Mouse (Mus musculus) liver, embryonic 12.5 days (tissue): Measurements from ENCODE around the gene Phactr4. TPM values are rescaled to one million over a fixed set of nuclear protein-coding genes. Genes with fewer than 3 reads are reported as not detected.

Source experiments
- ATAC-seq: fragments of 200-750 bp; cut with Nextera tagmentation; 2 replicates; pipeline ENCODE4 v1.8.0; 2017; ENCODE audit warnings: moderate number of reproducible peaks, mild to moderate bottlenecking, moderate library complexity
- H3K27ac ChIP-seq: fragments of 300-500 bp; sonication (generic); 2 replicates; pipeline ENCODE4 v1.5.1; 2016; ENCODE audit warnings: mild to moderate bottlenecking
- H3K27me3 ChIP-seq: fragments of 300-500 bp; sonication (generic); replicated peaks from 2 replicates; pipeline ENCODE4 v1.6.1; 2016; ENCODE audit warnings: mild to moderate bottlenecking, moderate library complexity
- H3K36me3 ChIP-seq: fragments of 300-500 bp; sonication (generic); 2 replicates; pipeline ENCODE4 v1.6.1; 2016; ENCODE audit warnings: mild to moderate bottlenecking, moderate library complexity
- H3K4me1 ChIP-seq: fragments of 300-500 bp; sonication (generic); 2 replicates; pipeline ENCODE4 v1.6.1; 2016
- H3K4me2 ChIP-seq: fragments of 300-500 bp; sonication (generic); 2 replicates; pipeline ENCODE4 v1.6.1; 2016; ENCODE audit warnings: mild to moderate bottlenecking, moderate library complexity
- H3K4me3 ChIP-seq: fragments of 300-500 bp; sonication (generic); 2 replicates; pipeline ENCODE4 v1.5.1; 2016; ENCODE audit warnings: mild to moderate bottlenecking, moderate library complexity
- H3K9ac ChIP-seq: fragments of 300-500 bp; sonication (generic); 2 replicates; pipeline ENCODE4 v1.6.1; 2016; ENCODE audit warnings: mild to moderate bottlenecking, moderate library complexity
- H3K9me3 ChIP-seq: fragments of 300-500 bp; sonication (generic); replicated peaks from 2 replicates; pipeline ENCODE4 v1.6.1; 2016; ENCODE audit warnings: mild to moderate bottlenecking, moderate library complexity
- WGBS: fragments of 180-500 bp; shearing (Covaris S2); methylation state at CpG from one replicate; pipeline ENCODE4 v1.1.7; 2016; ENCODE audit not compliant: insufficient replicate concordance; 5-methylcytosine and 5-hydroxymethylcytosine counted together
- polyA plus RNA-seq: library from polyadenylated mRNA; unstranded; fragments of >200 nt; fragmentation: Nextera tagmentation; extraction: Ambion mirVana; gene quantifications from 2 replicates; pipeline ENCODE4 v1.2.1, GENCODE M21; 2016

The Phactr4 gene
- 14.4 and 14.5 TPM in 2 replicates for polyA plus RNA-seq

DNA sequence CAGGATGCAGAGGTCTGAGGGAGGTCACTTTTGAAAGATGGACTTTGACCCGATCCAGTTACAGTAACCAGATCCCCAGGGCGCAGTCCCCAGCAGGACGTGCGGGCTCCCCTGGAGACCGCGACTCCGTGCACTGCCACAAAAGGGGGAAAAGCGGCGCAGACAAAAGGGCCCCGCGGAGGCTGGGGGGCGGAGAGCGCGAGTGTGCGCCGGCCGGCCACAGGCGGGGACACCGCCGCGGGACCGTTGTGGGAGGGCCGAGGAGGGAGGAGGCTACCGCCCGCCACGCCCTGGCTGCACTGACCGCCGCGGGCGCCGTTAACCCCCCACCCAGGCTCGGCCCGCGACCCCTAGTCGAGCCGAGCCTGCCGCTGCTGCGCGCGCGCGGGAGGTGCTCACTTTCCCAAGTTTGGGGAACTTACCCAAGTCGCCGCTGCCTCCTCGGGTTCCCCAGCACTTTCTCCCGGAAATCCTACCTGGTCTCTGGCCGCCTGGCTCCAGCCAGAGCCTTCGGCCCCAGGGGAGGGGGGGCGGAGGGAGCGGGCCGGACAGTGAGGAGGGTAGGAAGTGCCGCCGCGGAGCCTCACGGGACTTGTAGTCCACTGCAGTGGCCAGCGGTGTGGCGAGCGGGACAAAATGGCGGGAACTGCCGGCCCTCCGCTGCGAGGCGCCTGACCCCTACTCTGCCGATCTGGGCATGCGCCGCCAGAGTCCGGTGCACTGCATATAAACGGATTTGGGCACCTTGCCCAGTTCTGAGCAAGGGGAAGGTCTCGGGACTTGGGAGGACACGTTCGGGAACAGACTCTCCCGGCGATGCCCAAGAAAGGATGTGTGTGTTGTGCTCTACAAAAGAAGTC, at the start of gene Phactr4:
Gene Phactr4, minus strand, starts transcription at position 567 of the 860 bp plus-strand sequence.
- Histone ChIP-seq H3K9me3 (no peaks in the 10 kb centered on the region), H3K27me3 (no peaks in the 10 kb centered on the region), H3K4me2 (peak within 1 kb of the TSS; percentile 86), H3K36me3 (no peaks in the 10 kb centered on the region), H3K4me1 (peaks cover 59% of the 10 kb centered on the region), H3K4me3 (peak within 1 kb of the TSS; percentile 90), H3K27ac (peak within 1 kb of the TSS; percentile 97), H3K9ac (peak within 1 kb of the TSS; percentile 97)
- WGBS, result under 1% methylated on average over 73 of the region's 73 CpGs
- ATAC-seq, result peak; percentile 92

DNA sequence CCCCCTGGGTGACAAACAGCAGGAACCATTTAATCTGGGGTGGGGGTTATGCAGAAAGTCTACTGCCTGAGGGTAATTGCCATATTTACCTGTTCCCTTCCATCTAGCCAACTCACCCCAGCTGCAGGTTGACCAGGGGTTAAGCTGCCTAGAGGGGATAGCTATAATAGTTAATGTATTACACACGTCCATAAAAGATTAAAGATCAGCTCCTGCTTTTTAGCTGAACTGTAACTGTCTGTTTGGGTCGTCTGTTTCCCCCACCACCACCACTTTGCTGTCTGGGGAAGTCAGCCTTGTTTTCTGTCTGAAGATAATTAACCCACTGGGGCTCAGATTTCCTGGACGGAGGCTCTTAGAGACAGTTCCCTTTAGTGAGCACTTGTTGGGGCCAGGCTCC, 47.6 kb upstream of the Phactr4 start:
- Histone ChIP-seq H3K9me3 (no peaks in the 10 kb centered on the region), H3K4me1 (peaks cover 37% of the 10 kb centered on the region), H3K4me3 (no peak overlapping the region), H3K9ac (no peak overlapping the region), H3K27me3 (no peaks in the 10 kb centered on the region), H3K4me2 (peak overlapping the region; percentile 0; the same call in 1 of the 2 replicates), H3K36me3 (no peaks in the 10 kb centered on the region), H3K27ac (peak overlapping the region; percentile 61)
- WGBS, result 7% methylated on average over 3 of the region's 3 CpGs
- ATAC-seq, result no peak

DNA sequence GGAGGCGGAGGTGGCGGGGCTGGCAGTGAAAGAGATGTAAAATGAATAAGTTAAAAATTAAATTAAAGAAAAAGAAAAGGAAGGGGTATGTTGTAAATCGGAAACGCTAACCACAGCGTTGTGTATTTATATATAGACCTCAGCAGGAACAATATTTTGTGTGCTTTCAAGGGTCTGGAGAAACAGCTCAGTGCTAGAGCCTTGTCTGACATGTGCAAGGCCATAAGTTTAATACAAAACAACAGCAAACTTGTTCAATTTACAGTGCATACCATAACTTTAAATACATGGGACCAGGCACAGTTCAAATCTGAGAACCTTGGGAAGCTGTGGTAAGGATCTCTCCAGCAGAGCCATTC, 41.9 kb upstream of the Phactr4 start:
- Histone ChIP-seq H3K4me1 (peaks cover 34% of the 10 kb centered on the region), H3K27ac (peak overlapping the region; percentile 79), H3K4me3 (peak overlapping the region; percentile 91), H3K9me3 (no peaks in the 10 kb centered on the region), H3K4me2 (peak overlapping the region; percentile 77), H3K27me3 (no peaks in the 10 kb centered on the region), H3K9ac (peak overlapping the region; percentile 55; the same call in 1 of the 2 replicates), H3K36me3 (peaks cover 30% of the 10 kb centered on the region)
- ATAC-seq, result no peak
- under 1% methylated on average over 5 of the region's 5 CpGs for WGBS

DNA sequence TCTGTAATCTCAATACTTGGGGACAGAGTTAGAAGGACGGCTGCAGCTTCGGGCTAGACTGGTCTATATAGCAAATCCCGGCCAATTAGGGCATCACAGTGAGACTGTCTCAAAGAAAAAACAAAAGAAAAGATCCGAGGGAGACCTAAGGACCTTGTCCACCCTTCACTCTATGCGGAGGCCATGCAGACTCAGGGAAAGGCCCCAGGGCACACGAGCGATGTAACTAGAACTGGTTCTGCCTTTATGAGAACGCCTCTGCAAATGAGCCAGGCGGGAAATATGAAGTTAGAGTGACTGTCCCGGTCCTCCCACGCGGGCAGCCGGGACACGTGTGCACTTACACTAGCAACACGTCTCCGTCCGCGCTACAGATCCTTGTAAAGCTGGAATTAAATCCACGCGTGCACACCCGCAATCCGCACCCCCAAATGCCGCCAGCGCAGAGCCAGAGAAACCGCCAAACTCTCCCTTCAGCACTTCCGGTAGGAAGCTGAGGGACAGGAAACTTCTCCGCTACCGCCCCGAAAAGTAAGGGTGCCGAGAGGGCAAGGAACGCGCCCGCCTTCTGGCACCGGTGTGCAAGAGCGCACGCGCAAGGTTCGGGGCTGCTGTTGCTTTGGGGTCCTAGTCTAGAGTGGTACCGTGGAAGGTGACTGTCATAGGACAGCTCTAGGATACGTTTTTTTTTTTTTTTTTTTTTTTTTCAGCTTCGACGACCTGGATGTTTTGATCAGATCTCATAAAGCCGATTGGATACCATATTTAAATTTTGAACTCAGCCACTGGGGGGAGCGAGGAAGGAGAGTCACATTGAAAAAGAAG, 41.4 kb upstream of the Phactr4 start, which contains the start of gene Med18:
Gene Med18, minus strand, starts transcription at position 492 of the 825 bp plus-strand sequence.
- H3K27me3 ChIP-seq, result no peaks in the 10 kb centered on the region
- H3K4me1 ChIP-seq, result peaks cover 29% of the 10 kb centered on the region
- peak within 1 kb of the TSS; percentile 91 for H3K4me3 ChIP-seq
- H3K36me3 ChIP-seq, result peaks cover 35% of the 10 kb centered on the region
- peak within 1 kb of the TSS; percentile 85 for H3K9ac ChIP-seq
- WGBS, result under 1% methylated on average over 44 of the region's 44 CpGs
- peak; percentile 84 for ATAC-seq
- H3K9me3 ChIP-seq, result no peaks in the 10 kb centered on the region
- peak within 1 kb of the TSS; percentile 79 for H3K27ac ChIP-seq
- H3K4me2 ChIP-seq, result peak within 1 kb of the TSS; percentile 77

DNA sequence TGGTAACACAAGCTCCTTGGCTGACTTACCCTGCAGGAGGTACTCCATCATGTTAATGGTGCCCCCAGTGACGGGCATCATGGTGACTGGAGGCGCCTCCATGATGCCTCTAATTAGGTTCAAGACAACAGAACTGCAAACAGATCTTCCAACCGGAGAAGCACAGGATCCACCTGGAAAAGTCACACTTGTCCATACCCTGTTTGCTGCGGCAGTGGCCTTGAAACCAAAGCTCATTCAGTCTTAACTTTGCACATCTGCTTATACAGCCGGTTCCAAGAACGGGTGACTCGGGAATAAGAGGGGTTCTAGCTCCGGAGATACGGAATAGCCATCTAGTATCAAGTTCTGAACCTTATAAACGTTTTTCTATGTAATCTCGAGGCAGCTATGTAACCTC, 40.5 kb upstream of the Phactr4 start:
- no peaks in the 10 kb centered on the region for H3K9me3 ChIP-seq
- no peak for ATAC-seq
- peaks cover 43% of the 10 kb centered on the region for H3K36me3 ChIP-seq
- H3K27me3 ChIP-seq, result no peaks in the 10 kb centered on the region
- peaks cover 28% of the 10 kb centered on the region for H3K4me1 ChIP-seq
- 7% methylated on average over 11 of the region's 11 CpGs for WGBS
- peak overlapping the region; percentile 91 for H3K4me3 ChIP-seq
- peak overlapping the region; percentile 77 for H3K4me2 ChIP-seq
- H3K27ac ChIP-seq, result peak overlapping the region; percentile 79
- peak overlapping the region; percentile 85 for H3K9ac ChIP-seq

DNA sequence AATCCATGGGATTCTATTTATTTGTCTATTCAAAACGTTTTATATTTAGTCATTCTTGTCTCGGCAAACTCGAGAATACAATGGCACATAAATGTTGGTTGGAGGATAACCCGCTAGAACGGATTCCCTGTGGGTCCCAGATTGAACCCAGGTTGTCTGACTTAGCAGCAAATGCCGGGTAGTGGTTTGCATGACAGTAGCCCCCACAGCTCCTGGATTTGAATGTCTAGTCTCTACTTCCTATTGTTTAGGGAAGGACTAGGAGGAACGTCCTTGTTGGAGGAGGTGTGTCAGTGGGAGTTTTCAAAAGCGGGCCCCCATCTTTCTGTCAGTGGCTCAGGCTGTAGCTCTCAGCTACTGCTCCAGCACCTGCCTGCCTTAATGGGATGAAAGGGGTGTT, 37.9 kb upstream of the Phactr4 start:
- Histone ChIP-seq H3K4me3 (no peak overlapping the region), H3K36me3 (peaks cover 58% of the 10 kb centered on the region), H3K27ac (no peak overlapping the region), H3K27me3 (no peaks in the 10 kb centered on the region), H3K4me2 (no peak overlapping the region), H3K9ac (no peak overlapping the region), H3K9me3 (no peaks in the 10 kb centered on the region), H3K4me1 (peaks cover 32% of the 10 kb centered on the region)
- 81% methylated on average over 8 of the region's 8 CpGs for WGBS
- ATAC-seq, result no peak

DNA sequence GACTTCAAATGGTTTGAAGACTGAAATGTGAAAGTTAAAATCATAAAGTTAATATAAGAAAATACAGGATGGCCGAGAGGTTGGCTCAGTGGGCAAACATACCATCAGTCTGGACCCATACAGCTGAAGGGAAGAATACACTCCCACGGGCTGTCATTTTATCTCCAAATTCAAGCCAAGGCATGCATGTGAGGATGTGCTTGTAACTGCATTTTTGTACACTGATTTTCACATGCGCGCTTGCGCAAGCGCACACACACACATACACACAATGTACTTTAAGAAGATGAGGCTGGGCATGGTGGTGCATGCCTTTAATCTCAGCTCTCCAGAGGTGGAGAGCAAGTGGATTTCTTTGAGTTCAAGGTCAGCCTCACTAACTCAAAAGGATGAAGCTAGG, 33.3 kb upstream of the Phactr4 start:
- Histone ChIP-seq H3K4me3 (no peak overlapping the region), H3K27ac (0 out of 2 replicates have a peak overlapping the region, but pooled peaks have one; percentile 40), H3K9me3 (no peaks in the 10 kb centered on the region), H3K36me3 (peaks cover 41% of the 10 kb centered on the region), H3K27me3 (no peaks in the 10 kb centered on the region), H3K4me2 (no peak overlapping the region), H3K4me1 (peaks cover 4% of the 10 kb centered on the region; the same call in 1 of the 2 replicates), H3K9ac (no peak overlapping the region)
- WGBS, result 83% methylated on average over 6 of the region's 6 CpGs
- ATAC-seq, result no peak

DNA sequence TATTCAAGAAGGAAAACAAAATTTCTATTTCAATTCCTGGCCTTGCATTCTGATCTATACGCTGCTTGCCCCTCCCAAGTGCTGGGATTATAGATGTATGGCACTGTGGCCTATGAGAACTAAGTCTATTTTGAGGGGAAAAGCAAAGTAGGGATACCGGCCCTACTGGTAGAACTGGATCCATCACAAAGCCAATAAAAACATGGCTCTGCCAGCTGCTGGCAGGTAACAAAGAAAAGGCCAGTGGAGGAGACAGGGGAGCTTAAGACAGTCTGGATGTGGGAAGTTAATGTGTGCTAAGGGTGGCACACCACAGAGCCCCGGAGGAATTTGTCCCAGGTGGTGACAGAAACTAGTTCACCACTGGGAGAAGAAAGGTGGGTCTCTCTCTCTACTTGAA, 32.9 kb upstream of the Phactr4 start:
- Histone ChIP-seq H3K4me1 (peaks cover 4% of the 10 kb centered on the region; the same call in 1 of the 2 replicates), H3K27ac (0 out of 2 replicates have a peak overlapping the region, but pooled peaks have one; percentile 40), H3K9ac (no peak overlapping the region), H3K9me3 (no peaks in the 10 kb centered on the region), H3K27me3 (no peaks in the 10 kb centered on the region), H3K4me3 (no peak overlapping the region), H3K4me2 (no peak overlapping the region), H3K36me3 (peaks cover 37% of the 10 kb centered on the region)
- no peak for ATAC-seq
- WGBS, result 80% methylated on average over 3 of the region's 3 CpGs

DNA sequence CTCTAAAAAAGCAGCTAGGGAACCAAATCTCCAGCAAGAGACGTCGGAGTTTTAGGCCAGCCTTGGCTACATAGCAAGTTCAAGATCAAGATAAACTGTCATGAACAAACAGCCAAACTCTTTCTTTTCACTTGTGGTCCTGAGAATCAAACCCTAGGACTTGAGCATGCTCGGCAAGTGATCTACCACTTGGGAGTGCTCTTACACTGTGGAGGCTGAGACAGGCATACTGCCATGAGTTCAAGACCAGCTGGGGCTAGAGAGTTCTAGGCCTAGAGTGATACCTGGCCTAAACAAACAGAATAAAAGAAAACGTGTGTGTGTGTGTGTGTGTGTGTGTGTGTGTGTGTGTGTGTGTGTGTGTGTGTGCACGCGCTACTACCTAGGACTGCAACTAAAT, 31.9 kb upstream of the Phactr4 start:
- WGBS, result 55% methylated on average over 4 of the region's 6 CpGs
- peaks cover 28% of the 10 kb centered on the region for H3K36me3 ChIP-seq
- no peak overlapping the region for H3K9ac ChIP-seq
- H3K4me3 ChIP-seq, result no peak overlapping the region
- H3K4me1 ChIP-seq, result peaks cover 11% of the 10 kb centered on the region
- ATAC-seq, result no peak
- no peaks in the 10 kb centered on the region for H3K9me3 ChIP-seq
- H3K4me2 ChIP-seq, result no peak overlapping the region
- H3K27me3 ChIP-seq, result no peaks in the 10 kb centered on the region
- no peak overlapping the region for H3K27ac ChIP-seq

DNA sequence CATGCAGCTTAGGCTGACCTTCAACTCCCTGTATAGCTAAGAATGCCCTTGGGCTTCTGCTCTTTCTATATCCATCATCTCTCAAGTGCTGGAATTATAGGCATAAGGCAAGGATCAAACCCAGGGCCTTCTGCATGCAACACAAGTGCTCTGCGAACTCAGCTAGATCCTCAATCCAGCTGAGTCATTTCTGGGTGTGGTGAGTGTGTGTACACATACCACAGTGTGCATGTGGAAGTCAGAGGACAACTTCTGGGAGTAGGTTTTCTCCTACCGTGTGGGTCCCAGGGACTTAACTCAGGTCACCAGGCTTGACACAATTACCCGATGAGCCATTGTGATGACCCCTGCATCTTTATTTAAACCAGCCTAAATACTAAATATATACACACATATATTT, 27.5 kb upstream of the Phactr4 start:
- Histone ChIP-seq H3K27me3 (0 out of 2 replicates have a peak, but pooled peaks cover 3% of the 10 kb centered on the region), H3K27ac (no peak overlapping the region), H3K4me1 (peaks cover 7% of the 10 kb centered on the region), H3K9me3 (no peaks in the 10 kb centered on the region), H3K9ac (no peak overlapping the region), H3K4me3 (no peak overlapping the region), H3K36me3 (no peaks in the 10 kb centered on the region), H3K4me2 (no peak overlapping the region)
- ATAC-seq, result peak; percentile 59; the same call in 1 of the 2 replicates
- WGBS, result 62% methylated on average over 3 of the region's 3 CpGs

DNA sequence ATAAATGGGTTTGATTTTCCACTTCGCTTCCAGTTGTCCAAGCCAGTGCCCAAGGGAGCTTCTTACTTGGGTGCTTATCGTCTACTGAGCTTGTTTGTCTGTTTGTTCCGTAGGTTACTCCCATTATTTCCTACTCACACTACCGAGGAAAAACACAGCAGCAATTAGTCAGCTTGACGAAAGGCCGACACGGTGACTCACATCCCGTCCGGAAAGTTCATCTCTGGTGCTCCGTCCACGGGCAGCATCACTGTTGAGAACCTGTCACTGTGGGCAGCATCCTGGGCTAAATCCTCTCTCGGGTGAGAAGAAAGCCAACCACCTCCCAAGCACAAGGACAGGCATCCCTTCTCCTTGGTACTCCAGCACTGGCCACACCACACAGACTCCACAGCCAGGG, 23.8 kb upstream of the Phactr4 start:
- ATAC-seq, result no peak
- Histone ChIP-seq H3K9ac (no peak overlapping the region), H3K27me3 (0 out of 2 replicates have a peak, but pooled peaks cover 3% of the 10 kb centered on the region), H3K27ac (no peak overlapping the region), H3K4me3 (no peak overlapping the region), H3K4me1 (peaks cover 7% of the 10 kb centered on the region), H3K36me3 (no peaks in the 10 kb centered on the region), H3K4me2 (no peak overlapping the region), H3K9me3 (no peaks in the 10 kb centered on the region)
- WGBS, result 63% methylated on average over 12 of the region's 12 CpGs

DNA sequence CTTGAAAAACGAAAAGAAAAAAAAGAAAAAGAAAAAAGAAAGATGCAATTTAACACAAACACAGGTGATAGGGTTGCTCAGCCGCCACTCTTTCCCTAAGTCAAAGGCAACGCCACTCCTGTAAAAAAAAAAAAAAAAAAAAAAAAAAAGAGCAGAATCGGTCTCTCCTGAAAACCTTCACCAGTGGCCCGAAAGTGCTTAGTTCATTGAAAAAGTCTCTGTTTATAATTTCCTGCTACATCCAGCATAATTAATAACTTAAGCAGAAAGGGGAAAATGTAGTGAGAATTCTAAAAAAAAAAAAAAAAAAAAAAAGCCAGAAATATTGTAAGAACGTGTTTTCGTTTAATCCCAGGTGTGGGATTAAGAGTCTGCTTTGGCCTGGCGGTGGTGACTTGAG, 22.2 kb upstream of the Phactr4 start:
- WGBS, result 77% methylated on average over 8 of the region's 8 CpGs

More for the DNA sequence above, 22.2 kb upstream of the Phactr4 start:
- peaks cover 2% of the 10 kb centered on the region for H3K4me1 ChIP-seq
- H3K4me2 ChIP-seq, result no peak overlapping the region
- H3K27ac ChIP-seq, result no peak overlapping the region
- H3K36me3 ChIP-seq, result no peaks in the 10 kb centered on the region
- H3K4me3 ChIP-seq, result no peak overlapping the region
- ATAC-seq, result no peak
- 0 out of 2 replicates have a peak, but pooled peaks cover 3% of the 10 kb centered on the region for H3K27me3 ChIP-seq
- no peaks in the 10 kb centered on the region for H3K9me3 ChIP-seq
- no peak overlapping the region for H3K9ac ChIP-seq
